Mouse (Mus musculus) erythroblast, embryonic 14.5 days (primary cell): ENCODE data around the gene Fbxl19.

Experiments
- GATA1 ChIP-seq: IDR thresholded peaks from 2 replicates; pipeline ENCODE4 v1.6.1; 2012; ENCODE audit warnings: low read length, inconsistent platforms, mixed read lengths
- TAL1 ChIP-seq: IDR thresholded peaks from 3 replicates; pipeline ENCODE4 v1.6.1; 2012; ENCODE audit warnings: low read length, inconsistent platforms, mixed read lengths

DNA sequence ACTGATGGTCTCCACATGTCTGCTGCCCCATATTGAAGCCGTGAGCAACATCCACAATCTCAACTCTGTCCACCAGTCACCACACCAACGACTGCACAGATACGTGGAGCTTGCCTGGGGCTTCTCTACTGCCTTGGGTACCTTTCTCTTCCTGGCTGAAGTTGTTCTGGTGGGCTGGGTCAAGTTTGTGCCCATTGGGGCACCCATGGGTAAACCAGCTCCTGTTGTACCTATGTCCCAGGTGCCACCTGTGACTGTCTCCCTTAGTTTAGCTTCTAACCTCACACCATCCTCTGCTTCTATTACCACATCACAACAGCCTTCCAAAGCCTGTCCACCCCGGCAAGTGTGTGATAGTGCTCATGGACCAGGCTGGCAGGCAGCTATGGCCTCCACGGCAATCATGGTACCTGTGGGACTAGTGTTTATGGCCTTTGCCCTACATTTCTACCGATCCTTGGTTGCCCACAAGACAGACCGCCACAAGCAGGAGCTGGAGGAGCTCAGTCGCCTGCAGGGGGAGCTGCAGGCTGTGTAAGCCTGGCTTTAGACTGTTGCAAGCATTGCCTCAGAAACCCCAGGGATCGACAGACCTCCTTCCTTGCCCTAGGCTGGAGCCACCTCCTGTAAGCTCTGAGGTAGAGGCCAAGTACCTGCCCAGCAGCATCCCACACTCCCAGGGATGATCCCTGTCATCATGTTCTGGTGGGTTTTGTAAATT, 29.5 kb downstream of the Fbxl19 start:
- no peak for TF ChIP-seq TAL1
- no peak for TF ChIP-seq GATA1
